Mouse (Mus musculus) urinary bladder, postnatal 4 days (tissue): ENCODE measurements around the gene Tmx1.

Experiments used
- DNase-seq, 2 experiments: peaks; one replicate each; pipeline ENCODE4 v3.0.0; 2021 to 2022; ENCODE audit warnings: low spot score in 2 of 2

Gene Tmx1

GRCm38 (mm10) chr12:70486716-70487480 lies 34.0 kb downstream of the Tmx1 start:
- DNase-seq = no peak

GRCm38 (mm10) chr12:70492441-70492840 lies 39.5 kb downstream of the Tmx1 start:
- no peak for DNase-seq

DNA sequence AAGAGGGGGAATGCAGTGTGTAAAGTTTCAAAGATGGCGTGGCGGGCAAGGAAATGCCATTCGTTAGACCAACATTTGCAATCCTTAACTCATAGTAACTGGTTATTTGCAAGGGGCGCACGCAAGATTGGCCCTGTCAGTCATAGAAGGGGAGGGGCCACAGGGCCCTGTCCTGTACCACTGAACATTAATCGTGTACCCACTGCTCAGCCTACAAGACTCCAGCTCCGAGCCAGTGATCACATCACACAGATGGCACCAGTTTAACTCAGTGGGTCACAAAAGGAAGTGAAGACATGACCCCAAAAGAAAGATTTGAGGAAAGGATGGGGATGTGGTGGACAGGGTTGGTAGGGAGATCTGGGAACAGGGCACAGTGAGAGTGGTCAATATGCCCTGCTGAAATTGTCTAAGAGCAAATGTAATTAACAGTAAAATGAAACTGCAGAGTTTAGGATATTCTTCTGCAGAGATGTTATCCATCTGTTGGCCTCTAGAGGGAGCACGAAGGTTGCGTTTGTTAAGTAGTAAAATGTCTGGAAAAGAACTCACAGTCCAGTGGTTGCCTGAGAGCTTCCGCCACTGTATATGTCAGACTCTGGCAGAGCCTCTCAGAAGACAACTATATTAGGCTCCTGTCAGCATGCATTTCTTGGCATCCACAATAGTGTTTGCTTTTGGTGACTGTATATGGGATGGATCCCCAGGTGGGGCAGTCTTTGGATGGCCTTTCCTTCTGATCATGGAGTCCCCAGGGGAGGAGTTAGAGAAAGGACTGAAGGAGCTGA lies 41.8 kb downstream of the Tmx1 start:
- no peak for DNase-seq

DNA sequence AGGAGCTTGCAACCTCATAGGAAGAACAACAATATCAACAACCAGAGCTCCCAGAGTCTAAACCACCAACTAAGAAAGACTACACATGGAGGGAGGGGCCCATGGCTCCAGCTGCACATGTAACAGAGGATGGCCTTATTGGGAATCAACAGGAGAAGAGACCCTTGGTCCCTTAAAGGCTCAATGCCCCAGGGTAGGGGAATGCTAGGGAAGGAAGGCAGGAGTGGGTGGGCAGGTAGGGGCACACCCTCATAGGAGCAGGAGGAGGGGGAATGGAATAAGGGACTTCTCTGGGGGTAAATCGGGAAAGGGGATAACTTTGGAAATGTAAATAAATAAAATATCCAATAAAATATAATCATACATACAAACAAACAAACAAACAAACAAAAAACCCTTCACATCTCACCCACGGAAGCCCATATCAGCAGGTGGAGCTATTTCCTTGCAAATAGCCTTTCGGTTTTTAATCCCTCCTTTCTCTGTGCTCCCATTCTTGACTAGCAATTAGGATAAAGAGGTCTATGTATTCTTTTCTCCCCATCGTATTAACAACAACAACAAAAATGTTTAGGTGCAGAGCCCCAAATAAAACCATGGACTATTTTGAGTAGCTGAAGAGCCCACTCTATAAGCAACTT lies 42.5 kb downstream of the Tmx1 start:
- DNase-seq = no peak

- no peak for DNase-seq
Observed at GRCm38 (mm10) chr12:70498091-70498490, 45.2 kb downstream of the Tmx1 start.

DNA sequence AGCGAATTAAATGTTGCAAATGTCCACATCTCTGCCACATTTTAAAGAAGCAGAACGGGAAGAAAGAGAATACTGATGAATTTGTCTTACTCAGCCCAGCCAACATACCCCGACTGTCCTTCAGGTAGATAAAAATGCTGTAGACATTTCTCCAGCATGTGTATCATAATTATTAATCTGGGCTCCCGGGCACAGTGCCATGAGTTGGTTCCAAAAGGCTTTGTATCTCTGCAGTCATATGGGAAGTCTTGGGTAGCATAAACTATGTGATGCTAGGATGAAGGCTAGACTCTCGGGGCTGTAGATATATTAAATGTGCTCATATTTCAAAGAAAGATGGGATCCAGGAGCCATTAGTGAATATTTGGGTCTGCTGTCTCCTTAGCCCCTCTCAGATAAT lies 53.1 kb downstream of the Tmx1 start:
- DNase-seq = no peak

DNA sequence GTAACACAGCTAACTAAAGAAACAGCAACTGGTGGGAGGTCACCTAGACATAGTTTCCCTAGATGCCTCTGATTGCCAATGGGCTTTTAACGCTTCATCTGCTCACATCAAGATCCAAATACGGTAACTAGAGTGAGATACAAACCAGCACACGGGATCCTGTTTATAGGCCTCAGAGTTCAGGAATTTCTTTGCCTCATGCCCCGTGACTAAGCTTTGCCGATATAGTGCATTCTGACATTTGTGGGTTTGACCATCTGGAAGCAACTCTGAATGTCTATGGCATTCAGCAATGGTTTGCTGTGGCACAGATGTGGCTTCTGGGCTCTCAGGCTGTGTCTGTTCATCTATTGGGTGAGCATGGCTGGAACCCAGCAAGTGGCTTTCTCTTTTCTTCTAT lies 59.1 kb downstream of the Tmx1 start:
- no peak for DNase-seq

DNA sequence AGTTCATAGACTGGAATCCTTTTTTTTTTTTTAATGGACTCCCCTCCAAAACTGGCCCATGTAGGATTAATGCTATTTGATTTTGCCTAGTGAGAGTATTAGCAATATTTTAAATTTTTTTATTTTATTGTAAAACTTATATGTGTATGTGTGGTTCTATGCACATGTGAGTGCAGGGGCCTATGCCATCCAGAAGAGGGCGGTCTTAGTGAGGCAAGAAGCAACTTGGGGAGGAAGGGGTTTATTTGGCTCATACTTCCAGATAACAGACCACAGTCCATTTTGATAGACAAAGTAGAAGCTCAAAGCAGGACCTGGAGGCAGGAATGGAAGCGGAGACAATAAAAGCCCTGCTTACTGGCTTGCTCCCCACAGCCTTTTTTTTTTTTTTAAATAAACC lies 59.5 kb downstream of the Tmx1 start:
- DNase-seq = no peak
